Mouse (Mus musculus) lung, adult 18-20 months (tissue): ENCODE measurements at regions not wholly inside any gene's neighbourhood (a gene's known extent, or its start where the extent isn't known, plus 50 kb on each side); places are given as distances from the start of the nearest gene placed in this dataset.
"Not testable (repeated sequence)": the region's sequence is repeated elsewhere in the genome, so short reads cannot be mapped to it uniquely, and the experiment has no call there.

Experiments used
- DNase-seq, 2 experiments: peaks; one replicate each; pipeline ENCODE4 v3.0.0; 2022; ENCODE audit warnings: mixed read lengths in 2 of 2

DNA sequence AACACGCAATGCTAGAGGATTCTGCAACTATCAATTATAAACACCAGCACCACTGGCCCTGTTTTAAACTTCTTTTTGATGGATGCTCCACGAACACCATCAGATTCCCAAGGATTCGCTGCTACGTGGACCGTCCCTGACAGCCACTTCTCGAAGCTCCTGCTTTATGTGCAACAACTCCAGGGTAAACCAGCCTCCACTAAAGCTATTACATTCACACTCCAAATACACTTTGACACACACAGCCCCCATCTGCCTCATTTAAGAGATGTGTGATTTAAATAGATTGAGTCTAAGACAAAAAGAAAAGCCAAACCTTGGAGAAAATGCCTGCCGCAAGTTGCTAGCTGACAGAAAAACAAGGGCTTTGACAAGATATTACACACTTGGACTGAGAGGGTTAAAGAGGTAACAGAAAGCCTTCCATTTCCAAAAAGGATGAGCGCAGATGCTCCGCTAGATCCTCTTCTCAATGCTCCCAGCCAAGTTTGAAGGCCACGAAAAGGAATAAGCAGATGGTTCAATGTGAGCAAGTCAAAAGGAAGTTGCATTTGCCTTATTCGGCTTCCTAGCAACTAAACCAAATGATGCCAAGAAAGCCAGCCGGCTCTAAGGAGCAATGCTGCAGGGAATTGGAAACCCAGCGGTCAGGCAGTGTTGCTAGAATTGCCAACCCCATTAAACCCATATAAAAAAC lies 54.0 kb upstream of the Cnep1r1 start:
- DNase-seq: no peak

- DNase-seq: not testable (repeated sequence)
Observed at GRCm38 (mm10) chr8:88059107-88059506, 59.5 kb upstream of the Cnep1r1 start.

GRCm38 (mm10) chr8:88057686-88058234 lies 60.8 kb upstream of the Cnep1r1 start:
- peak in 1 of 2 experiments; percentile 3 for DNase-seq

- no peak for DNase-seq
Observed at GRCm38 (mm10) chr8:88050651-88051050, 67.9 kb upstream of the Cnep1r1 start.

DNA sequence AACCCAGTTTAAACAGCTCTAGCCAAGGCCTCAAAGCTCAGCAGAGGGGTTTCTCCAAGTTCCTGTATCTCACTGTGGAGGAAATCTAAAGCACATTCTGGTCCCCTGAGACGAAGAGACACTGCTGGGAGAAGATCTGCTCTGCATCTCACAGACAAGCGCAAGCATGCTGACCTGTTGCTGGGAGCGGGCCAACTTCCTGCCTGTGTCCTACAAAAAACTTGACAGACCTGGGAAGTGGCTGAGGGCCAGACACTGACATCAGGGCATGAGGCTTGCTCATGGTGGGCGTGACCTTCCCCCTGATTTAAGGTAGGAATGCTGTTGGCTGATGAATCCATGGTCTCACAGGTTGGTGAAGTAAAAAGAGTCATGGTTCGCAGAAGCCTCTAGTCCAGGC lies 69.5 kb upstream of the Cnep1r1 start:
- DNase-seq: peak in 1 of 2 experiments; percentile 7

GRCm38 (mm10) chr8:88045995-88046394 lies 72.6 kb upstream of the Cnep1r1 start:
- peak in 1 of 2 experiments; percentile 4 for DNase-seq

DNA sequence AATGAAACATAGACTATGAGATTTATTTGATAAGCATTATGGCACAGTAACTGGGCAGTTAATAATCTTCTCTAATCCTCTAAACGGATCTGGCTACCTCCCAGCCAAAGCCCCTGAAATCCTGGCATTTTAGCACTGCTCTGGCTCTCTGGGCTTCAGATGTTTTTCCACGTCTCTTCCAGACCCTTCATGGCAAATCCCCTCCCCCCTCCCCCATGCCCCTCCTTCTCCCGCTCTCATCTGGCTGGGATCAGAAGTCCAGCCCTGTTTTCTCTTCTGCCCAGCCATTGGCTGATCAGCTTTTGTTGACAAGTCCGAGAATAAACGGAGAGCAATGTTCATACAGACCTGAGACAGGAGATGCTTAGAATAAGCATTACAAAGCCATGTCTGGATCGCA lies 79.3 kb upstream of the Cnep1r1 start:
- no peak for DNase-seq

DNA sequence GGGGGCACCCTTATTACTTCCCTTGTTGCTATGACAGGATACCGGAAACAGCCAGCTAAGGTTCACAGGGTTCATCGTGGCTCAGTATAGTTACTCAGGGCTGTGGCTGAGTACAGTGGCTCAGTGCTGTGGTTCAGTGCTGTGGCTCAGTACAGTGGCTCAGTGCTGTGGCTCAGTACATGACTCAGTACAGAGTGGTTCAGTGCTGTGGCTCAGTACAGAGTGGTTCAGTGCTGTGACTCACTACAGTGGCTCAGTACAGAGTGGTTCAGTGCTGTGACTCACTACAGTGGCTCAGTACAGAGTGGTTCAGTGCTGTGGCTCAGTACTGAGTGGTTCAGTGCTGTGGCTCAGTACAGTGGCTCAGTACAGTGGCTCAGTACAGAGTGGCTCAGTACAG lies 78.6 kb upstream of the Zfp423 start:
- DNase-seq: no peak

DNA sequence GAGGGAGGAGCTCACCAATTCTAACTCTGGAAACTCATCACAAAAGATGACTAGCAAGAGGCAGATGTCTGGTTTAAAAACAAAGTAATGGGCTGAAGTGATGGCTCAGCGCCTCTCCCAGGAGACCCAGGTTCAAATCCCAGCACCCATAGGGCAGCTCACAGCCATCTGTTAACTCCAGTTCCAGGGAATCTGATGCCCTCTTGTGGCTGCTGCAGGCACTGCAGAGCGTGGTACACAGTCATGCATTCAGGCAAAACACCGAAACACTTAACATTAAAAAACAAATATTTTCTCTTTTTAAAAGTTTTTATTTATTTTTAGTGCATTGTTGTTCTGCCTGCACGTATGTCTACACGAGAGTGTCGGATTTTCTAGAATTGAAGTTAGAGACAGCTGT lies 73.7 kb upstream of the Zfp423 start:
- DNase-seq: peak in 1 of 2 experiments; percentile 8

DNA sequence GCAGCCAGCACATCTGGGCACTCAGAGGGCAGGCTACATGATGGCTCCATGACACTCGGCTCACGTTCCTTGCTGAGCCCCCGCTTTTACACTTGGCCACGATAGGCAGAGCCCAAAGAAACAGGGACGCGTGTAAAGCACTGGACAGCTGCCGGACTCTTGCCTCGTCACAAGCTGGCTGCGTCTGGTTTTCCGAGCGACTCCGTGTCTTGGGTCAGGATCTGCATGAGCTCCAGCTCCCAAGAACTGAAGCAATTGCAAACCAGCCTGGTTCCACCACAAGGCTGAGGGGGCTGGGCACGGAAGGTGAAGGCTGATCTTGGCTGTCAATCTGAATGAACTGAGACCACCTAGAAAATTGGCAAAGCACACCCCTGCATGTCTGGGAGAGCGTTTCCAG lies 65.1 kb upstream of the Zfp423 start:
- peak in 1 of 2 experiments; percentile 6 for DNase-seq

- DNase-seq: peak in 1 of 2 experiments; percentile 14
Observed at GRCm38 (mm10) chr8:88023423-88023822, 64.0 kb upstream of the Zfp423 start.

- DNase-seq: no peak
Observed at GRCm38 (mm10) chr8:88022776-88023385, 63.5 kb upstream of the Zfp423 start.

DNA sequence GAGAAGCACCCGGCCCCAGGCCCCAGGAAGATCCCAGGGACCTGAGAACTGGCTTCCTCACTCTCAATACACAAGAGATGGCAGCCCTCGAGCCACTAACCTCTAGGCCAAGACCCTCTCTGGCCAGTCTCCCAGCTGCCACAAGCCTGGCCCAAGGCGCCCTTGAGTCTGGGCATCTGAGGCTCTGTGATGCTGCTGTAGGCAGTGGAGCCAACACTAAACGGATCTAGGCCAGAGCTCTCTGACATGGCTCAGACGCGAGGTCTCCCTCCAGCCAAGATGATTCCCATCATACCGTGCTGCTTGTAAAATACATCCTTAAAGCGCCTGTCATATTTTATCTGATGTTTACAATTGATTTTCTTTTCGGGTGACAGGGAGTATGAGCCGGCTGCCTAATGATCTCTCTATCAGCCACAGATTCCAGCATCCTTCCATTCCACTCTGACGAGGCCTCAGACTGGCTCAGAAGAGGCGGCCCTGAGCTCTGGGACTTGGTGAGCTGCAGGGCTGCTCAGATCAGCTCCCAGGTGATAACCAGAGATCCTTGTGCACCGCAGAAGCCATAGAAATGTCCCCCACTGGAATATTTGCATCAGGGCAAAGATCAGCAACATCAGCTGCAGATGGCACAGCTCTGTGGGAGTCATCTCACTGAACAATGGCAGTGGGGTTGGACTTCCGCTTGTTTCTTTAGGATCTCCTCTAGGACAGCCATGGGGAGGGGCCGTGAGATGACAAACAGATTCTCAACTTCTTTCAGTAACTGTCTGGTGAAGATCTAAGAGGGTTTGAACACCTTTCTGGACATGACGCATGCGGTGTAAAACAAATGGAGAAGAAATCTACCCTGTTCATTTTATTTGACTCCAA lies 60.1 kb upstream of the Zfp423 start:
- DNase-seq: no peak

- no peak for DNase-seq
Observed at GRCm38 (mm10) chr8:88018494-88018893, 59.1 kb upstream of the Zfp423 start.

GRCm38 (mm10) chr8:88012177-88012825 lies 52.9 kb upstream of the Zfp423 start:
- DNase-seq: no peak

GRCm38 (mm10) chr8:88010566-88010965 lies 51.2 kb upstream of the Zfp423 start:
- peak; percentile 14 to 28 for DNase-seq

DNA sequence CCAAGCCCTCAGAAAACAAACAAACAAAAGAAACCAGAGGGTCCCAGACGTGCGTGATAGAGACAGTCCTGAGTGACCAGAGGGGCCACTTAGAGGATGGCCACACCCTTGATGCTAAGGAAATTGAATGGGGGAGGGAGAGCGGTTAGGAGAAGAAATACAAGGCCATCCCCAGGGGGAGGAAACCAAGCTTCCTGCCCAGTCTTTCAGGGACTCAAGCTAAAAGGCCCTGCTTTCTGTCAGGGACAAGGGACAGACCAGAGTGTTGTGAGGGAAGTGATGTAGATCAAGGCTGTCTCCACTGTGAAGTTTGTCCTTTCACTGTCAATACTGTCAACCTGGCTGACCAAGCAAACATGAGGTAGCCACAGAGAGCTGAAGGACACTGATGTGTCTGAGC lies 50.5 kb upstream of the Zfp423 start:
- no peak for DNase-seq
